Mouse (Mus musculus): ENCODE measurements around the gene Gm8104. TPM values are rescaled to one million over a fixed set of nuclear protein-coding genes. Genes with fewer than 3 reads are reported as not detected.

Gene Gm8104
- polyA plus RNA-seq, 1 experiment from 2014 or later, result not detected

Other genes starting within 250 kb of the Gm8104 start
- not detected in 2 replicates for gene Gm21977, start 247.1 kb upstream of the Gm8104 start, polyA plus RNA-seq (2014; fragmentation: Nextera tagmentation; extraction: Ambion mirVana)
- gene Gm8082, start 107.0 kb upstream of the Gm8104 start, polyA plus RNA-seq (2014; fragmentation: Nextera tagmentation; extraction: Ambion mirVana), result not detected in 2 replicates
- gene Gm10376, start 85.0 kb upstream of the Gm8104 start, polyA plus RNA-seq (2014; fragmentation: Nextera tagmentation; extraction: Ambion mirVana), result not detected in 2 replicates
- not detected in 2 replicates for gene Gm8094, start 24.0 kb upstream of the Gm8104 start, polyA plus RNA-seq (2014; fragmentation: Nextera tagmentation; extraction: Ambion mirVana)
- gene Gm7233, start 79.3 kb downstream of the Gm8104 start, polyA plus RNA-seq (2014; fragmentation: Nextera tagmentation; extraction: Ambion mirVana), result not detected in 2 replicates
- gene Gm8122, start 134.7 kb downstream of the Gm8104 start, polyA plus RNA-seq (2014; fragmentation: Nextera tagmentation; extraction: Ambion mirVana), result not detected in 2 replicates
- not detected in 2 replicates for gene Gm8126, start 158.0 kb downstream of the Gm8104 start, polyA plus RNA-seq (2014; fragmentation: Nextera tagmentation; extraction: Ambion mirVana)
- not detected in 2 replicates for gene Gm9732, start 174.4 kb downstream of the Gm8104 start, polyA plus RNA-seq (2014; fragmentation: Nextera tagmentation; extraction: Ambion mirVana)
- not detected in 2 replicates for gene Gm8127, start 193.2 kb downstream of the Gm8104 start, polyA plus RNA-seq (2014; fragmentation: Nextera tagmentation; extraction: Ambion mirVana)
- gene 1700001F09Rik, start 247.2 kb downstream of the Gm8104 start, polyA plus RNA-seq (2014; fragmentation: Nextera tagmentation; extraction: Ambion mirVana), result not detected in 2 replicates